Mouse (Mus musculus): ENCODE results near the gene Pde4c. TPM values are rescaled to one million over a fixed set of nuclear protein-coding genes. Genes with fewer than 3 reads are reported as not detected.

The Pde4c gene
- polyA plus RNA-seq, 1 experiment from 2014 or later: 0.16 TPM

DNA sequence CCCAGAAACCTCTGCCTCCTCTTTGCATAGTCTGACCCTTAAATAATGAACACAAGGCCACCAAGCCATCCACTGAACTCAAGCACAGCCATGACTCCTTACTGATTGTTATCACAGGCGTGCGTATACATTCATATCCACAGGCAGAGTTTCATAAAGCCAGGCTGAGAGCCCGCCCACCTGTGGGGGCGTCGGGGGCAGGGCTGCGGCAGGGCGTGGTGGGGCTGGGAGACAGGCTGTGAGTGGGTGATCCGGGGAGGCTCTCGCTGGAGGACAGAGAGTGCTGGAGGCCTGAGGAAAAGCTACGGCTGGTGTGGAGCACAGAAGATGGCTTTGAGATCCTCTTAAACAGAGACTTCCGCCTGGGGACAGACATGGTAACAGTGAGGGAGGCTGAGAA lies 56.6 kb downstream of the Pde4c start:
- H3K9ac ChIP-seq (ENCODE audit: low read length): no peak overlapping the region
- H3K4me3 ChIP-seq (ENCODE audit: low read depth, low read length): no peak overlapping the region
- DNase-seq (ENCODE audit: low spot score, missing footprints) (no peak), ATAC-seq (ENCODE audit: low FRiP score) (no peak)
- H3K36me3 ChIP-seq (ENCODE audit: control insufficient read depth, insufficient read depth, low read length): peaks cover 5% of the 10 kb centered on the region
- H3K27me3 ChIP-seq (ENCODE audit: control insufficient read depth, insufficient read depth, low read length): no peaks in the 10 kb centered on the region
- no peak overlapping the region for H3K4me2 ChIP-seq
- H3K4me1 ChIP-seq (ENCODE audit: control insufficient read depth, insufficient read depth, low read length): peaks cover 20% of the 10 kb centered on the region
- H3K9me3 ChIP-seq (ENCODE audit: control insufficient read depth, low read length): no peaks in the 10 kb centered on the region
- H3K27ac ChIP-seq (ENCODE audit: low read depth, low read length): no peak overlapping the region
- 84% methylated on average over 11 of the region's 11 CpGs for WGBS

DNA sequence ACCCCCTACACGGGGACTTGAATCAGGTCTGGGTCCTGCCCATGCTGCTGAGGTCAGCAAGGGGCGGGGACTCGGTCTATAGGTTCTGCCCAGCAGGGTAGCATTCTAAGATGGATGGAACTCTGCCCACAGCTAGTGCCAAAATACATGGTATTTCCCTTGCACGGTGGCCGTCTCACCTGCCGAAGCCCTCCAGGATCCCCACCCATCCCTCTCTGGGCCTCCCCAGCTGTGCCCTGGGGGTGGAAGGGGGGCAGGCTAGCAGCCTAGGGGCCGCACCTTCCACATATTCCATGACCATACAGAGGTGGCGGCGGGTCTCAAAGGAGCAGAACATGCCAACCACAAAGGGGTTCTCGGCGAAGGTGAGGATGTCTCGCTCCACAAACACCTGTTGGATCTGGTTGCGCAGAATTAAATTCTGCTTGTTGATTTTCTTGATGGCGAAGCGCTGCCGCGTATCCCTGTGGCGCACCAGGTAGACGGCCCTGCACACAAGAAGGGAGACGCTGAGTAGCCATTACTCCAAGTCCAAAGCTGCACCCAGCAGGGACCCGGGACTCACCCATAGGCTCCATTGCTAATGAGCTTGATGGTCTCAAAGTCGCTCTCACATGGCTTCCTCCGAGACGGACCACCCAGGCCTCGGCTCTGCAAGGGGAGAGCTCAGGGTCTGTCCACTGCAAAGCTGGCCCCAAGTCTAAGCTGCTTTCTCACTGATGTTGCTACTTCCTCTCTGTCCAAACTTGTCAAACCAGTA lies 63.0 kb downstream of the Pde4c start:
- Histone ChIP-seq H3K27me3 (ENCODE audit: control insufficient read depth, insufficient read depth, low read length) (no peaks in the 10 kb centered on the region), H3K4me1 (ENCODE audit: control insufficient read depth, insufficient read depth, low read length) (peaks cover 11% of the 10 kb centered on the region), H3K9me3 (ENCODE audit: control insufficient read depth, low read length) (no peaks in the 10 kb centered on the region), H3K4me2 (no peak overlapping the region), H3K4me3 (ENCODE audit: low read depth, low read length) (no peak overlapping the region), H3K27ac (ENCODE audit: low read depth, low read length) (no peak overlapping the region), H3K36me3 (ENCODE audit: control insufficient read depth, insufficient read depth, low read length) (no peaks in the 10 kb centered on the region; the same call in 1 of the 2 replicates), H3K9ac (ENCODE audit: low read length) (no peak overlapping the region)
- no peak for ATAC-seq (ENCODE audit: low FRiP score)
- 85% methylated on average over 25 of the region's 25 CpGs for WGBS
- DNase-seq (ENCODE audit: low spot score, missing footprints): no peak

DNA sequence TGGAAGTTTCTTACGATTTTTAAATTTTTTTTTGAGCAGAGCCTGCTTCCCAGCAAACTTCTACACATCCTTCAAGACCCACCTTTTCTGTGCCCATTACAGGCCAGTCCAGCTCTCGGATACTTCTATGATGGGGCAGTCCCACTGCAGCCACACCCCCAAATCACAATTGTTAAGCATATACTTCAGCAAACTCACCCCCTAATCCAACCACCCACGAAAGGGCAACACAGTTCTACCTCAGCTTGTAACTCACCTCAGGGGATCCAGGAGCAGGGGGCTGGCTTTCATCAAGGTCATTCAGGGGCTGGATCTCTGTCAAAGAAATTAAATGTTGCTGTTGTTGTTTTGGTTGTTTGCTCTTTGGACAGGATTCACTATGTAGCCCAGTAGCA lies 63.5 kb downstream of the Pde4c start:
- WGBS: 87% methylated on average over 3 of the region's 3 CpGs
- Histone ChIP-seq H3K9ac (ENCODE audit: low read length) (no peak overlapping the region), H3K36me3 (ENCODE audit: control insufficient read depth, insufficient read depth, low read length) (no peaks in the 10 kb centered on the region; the same call in 1 of the 2 replicates), H3K9me3 (ENCODE audit: control insufficient read depth, low read length) (no peaks in the 10 kb centered on the region), H3K4me3 (ENCODE audit: low read depth, low read length) (no peak overlapping the region), H3K27me3 (ENCODE audit: control insufficient read depth, insufficient read depth, low read length) (no peaks in the 10 kb centered on the region), H3K4me1 (ENCODE audit: control insufficient read depth, insufficient read depth, low read length) (peaks cover 14% of the 10 kb centered on the region), H3K4me2 (no peak overlapping the region), H3K27ac (ENCODE audit: low read depth, low read length) (no peak overlapping the region)
- no peak for ATAC-seq (ENCODE audit: low FRiP score)
- DNase-seq (ENCODE audit: low spot score, missing footprints): no peak

DNA sequence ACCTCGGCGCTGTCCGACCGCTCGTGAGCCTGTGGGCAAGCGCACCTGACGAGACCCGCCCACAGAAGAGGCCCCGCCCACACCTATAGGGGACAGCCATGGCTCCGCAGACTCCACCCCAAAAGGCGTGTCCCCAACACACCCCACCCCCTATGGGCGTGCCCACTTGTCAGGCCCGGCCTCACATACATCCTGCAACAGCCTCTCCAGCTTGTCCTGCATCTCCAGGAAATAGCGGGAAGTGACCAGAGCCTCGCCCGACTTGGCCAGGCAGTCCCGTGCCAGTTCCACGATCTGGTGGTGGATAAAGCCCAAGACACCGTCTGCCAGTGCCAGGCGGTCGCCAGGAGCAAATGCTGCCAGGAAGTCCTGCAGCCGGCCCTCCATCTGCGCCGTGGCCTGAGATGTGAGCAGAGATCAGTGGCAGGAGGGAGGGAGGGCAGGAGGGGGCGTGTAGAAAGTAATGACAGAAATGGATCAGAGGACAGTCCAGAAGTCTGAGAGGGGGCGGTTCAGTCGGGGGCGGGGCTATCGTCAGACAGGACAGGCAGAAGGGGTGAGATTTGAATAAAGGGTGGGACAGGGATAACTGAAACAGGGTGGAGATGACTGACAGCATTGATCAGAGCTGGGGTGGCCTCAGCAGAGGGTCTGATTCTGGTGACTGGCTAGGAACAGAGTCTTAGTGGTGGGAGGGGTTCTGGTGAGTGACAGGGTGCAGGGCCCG lies 64.6 kb downstream of the Pde4c start:
- H3K4me1 ChIP-seq (ENCODE audit: control insufficient read depth, insufficient read depth, low read length): peaks cover 21% of the 10 kb centered on the region
- WGBS: 16% methylated on average over 30 of the region's 30 CpGs
- no peak overlapping the region for H3K9ac ChIP-seq (ENCODE audit: low read length)
- H3K4me3 ChIP-seq (ENCODE audit: low read depth, low read length): no peak overlapping the region
- no peak overlapping the region for H3K27ac ChIP-seq (ENCODE audit: low read depth, low read length)
- peak overlapping the region; percentile 24 for H3K4me2 ChIP-seq
- no peaks in the 10 kb centered on the region for H3K9me3 ChIP-seq (ENCODE audit: control insufficient read depth, low read length)
- H3K36me3 ChIP-seq (ENCODE audit: control insufficient read depth, insufficient read depth, low read length): no peaks in the 10 kb centered on the region; the same call in 1 of the 2 replicates
- ATAC-seq (ENCODE audit: low FRiP score) (no peak), DNase-seq (ENCODE audit: low spot score, missing footprints) (peak; percentile 92)
- no peaks in the 10 kb centered on the region for H3K27me3 ChIP-seq (ENCODE audit: control insufficient read depth, insufficient read depth, low read length)

DNA sequence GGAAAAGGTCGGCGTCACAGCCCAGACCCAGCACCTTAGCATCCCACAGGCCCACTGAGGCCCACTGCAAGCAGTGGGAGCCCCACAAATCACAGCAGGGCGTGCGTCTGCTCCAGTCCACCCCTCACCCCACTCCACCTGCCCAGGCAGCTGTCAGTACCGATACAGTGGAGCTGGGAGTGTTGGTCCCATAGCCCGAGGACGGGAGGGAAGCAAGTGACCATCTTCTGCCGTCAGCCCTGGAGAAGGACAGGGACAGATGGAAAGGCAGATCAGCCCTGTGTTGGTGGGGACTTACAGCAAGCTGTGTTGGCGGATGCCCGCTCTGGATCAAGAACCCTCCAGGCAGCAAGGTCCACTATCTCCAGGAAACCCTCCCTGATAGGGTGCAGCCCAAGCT lies 65.5 kb downstream of the Pde4c start:
- peaks cover 23% of the 10 kb centered on the region for H3K4me1 ChIP-seq (ENCODE audit: control insufficient read depth, insufficient read depth, low read length)
- no peak overlapping the region for H3K4me3 ChIP-seq (ENCODE audit: low read depth, low read length)
- no peak overlapping the region for H3K4me2 ChIP-seq
- H3K9ac ChIP-seq (ENCODE audit: low read length): no peak overlapping the region
- no peaks in the 10 kb centered on the region; the same call in 1 of the 2 replicates for H3K36me3 ChIP-seq (ENCODE audit: control insufficient read depth, insufficient read depth, low read length)
- no peak for ATAC-seq (ENCODE audit: low FRiP score)
- WGBS: 82% methylated on average over 10 of the region's 10 CpGs
- no peaks in the 10 kb centered on the region for H3K9me3 ChIP-seq (ENCODE audit: control insufficient read depth, low read length)
- no peaks in the 10 kb centered on the region for H3K27me3 ChIP-seq (ENCODE audit: control insufficient read depth, insufficient read depth, low read length)
- DNase-seq (ENCODE audit: low spot score, missing footprints): no peak
- H3K27ac ChIP-seq (ENCODE audit: low read depth, low read length): no peak overlapping the region

DNA sequence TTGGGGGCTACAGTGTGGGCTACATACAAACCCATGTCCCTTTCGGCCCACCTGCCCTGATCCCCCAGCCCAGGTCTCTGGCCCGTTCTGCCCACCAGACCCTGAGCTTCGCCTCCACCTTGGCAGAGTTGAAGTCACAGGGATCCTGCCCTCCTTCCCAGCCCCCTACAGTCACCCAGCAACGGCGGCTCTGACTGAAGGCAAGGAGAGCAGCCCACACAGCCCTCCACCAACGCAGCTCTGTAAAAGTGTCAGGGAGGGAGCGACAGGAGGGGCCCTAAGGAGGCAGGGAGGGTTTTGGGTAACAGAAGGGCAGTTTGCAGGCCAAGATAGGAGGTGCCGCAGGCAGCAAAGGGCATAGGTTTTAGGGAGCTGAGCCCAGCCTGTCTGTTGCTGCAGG lies 67.3 kb downstream of the Pde4c start:
- Histone ChIP-seq H3K27me3 (ENCODE audit: control insufficient read depth, insufficient read depth, low read length) (no peaks in the 10 kb centered on the region), H3K4me3 (ENCODE audit: low read depth, low read length) (no peak overlapping the region), H3K9ac (ENCODE audit: low read length) (no peak overlapping the region), H3K4me1 (ENCODE audit: control insufficient read depth, insufficient read depth, low read length) (peaks cover 23% of the 10 kb centered on the region), H3K4me2 (no peak overlapping the region), H3K36me3 (ENCODE audit: control insufficient read depth, insufficient read depth, low read length) (no peaks in the 10 kb centered on the region; the same call in 1 of the 2 replicates), H3K27ac (ENCODE audit: low read depth, low read length) (no peak overlapping the region), H3K9me3 (ENCODE audit: control insufficient read depth, low read length) (no peaks in the 10 kb centered on the region)
- WGBS: 71% methylated on average over 8 of the region's 8 CpGs
- no peak for ATAC-seq (ENCODE audit: low FRiP score)
- no peak for DNase-seq (ENCODE audit: low spot score, missing footprints)

DNA sequence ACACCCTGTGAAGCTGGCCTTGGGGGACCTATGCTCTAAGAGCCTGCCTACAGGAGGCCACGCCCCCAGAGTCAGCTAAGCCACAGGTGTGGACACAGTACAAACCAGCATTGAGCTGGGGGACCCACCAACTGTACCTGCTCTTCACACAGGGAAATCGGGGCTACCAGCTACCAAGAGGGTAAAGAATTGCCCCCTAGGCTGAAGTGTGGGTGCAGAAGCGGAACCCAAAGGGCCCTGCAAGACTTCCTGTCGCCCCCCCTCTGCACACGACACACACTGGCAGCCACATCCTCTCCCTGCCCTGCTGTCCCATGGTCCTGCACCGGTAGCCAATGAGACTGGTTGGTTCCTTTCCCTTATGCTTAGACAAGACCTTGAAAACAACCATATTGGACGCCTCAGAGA lies 67.8 kb downstream of the Pde4c start:
- Histone ChIP-seq H3K27me3 (ENCODE audit: control insufficient read depth, insufficient read depth, low read length) (no peaks in the 10 kb centered on the region), H3K4me2 (peak overlapping the region; percentile 77), H3K4me1 (ENCODE audit: control insufficient read depth, insufficient read depth, low read length) (peaks cover 24% of the 10 kb centered on the region), H3K9me3 (ENCODE audit: control insufficient read depth, low read length) (no peaks in the 10 kb centered on the region), H3K27ac (ENCODE audit: low read depth, low read length) (no peak overlapping the region), H3K9ac (ENCODE audit: low read length) (peak overlapping the region; percentile 81), H3K4me3 (ENCODE audit: low read depth, low read length) (peak overlapping the region; percentile 46; the same call in 1 of the 2 replicates), H3K36me3 (ENCODE audit: control insufficient read depth, insufficient read depth, low read length) (no peaks in the 10 kb centered on the region; the same call in 1 of the 2 replicates)
- WGBS: 83% methylated on average over 7 of the region's 7 CpGs
- no peak for ATAC-seq (ENCODE audit: low FRiP score)
- DNase-seq (ENCODE audit: low spot score, missing footprints): peak; percentile 73

DNA sequence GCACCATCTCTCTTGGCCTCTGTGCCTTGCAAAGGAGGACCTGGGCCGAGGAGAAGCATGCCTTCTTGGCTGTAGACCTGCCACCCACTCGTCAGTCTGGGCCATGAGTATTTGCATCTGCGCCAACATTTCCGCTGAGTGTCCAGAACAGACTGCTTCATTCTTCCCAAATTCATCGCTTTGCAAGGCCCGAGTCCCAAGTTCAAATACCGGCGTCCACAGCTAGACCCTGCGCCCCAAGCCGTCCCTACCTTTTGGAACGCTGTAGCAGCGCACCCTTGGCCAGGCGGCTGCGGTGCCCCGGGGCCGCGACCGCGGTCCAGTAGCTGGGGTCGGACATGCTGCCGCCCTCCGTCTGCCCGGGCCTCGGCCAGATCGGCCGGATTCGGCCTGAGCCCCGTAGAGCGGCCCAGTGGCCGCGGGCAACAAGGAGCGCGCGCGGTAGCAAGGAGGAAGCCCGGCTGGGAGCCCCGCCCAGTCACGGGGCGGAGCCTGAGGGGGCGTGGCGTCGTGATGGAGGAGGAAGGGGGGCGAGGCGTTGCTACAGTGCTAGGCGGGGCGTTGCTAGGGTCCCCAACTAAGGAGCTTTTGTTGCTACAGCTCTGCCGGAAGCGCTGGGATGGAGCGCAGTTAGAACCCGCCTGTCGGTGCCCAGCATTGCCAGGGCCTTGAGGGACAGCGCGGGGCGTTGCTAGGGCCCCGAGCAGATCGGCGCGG lies 68.6 kb downstream of the Pde4c start:
- H3K27me3 ChIP-seq (ENCODE audit: control insufficient read depth, insufficient read depth, low read length): no peaks in the 10 kb centered on the region
- H3K4me2 ChIP-seq: peak overlapping the region; percentile 77
- H3K4me1 ChIP-seq (ENCODE audit: control insufficient read depth, insufficient read depth, low read length): peaks cover 27% of the 10 kb centered on the region
- DNase-seq (ENCODE audit: low spot score, missing footprints) (peak; percentile 100), ATAC-seq (ENCODE audit: low FRiP score) (peak; percentile 87)
- H3K4me3 ChIP-seq (ENCODE audit: low read depth, low read length): peak overlapping the region; percentile 46
- H3K27ac ChIP-seq (ENCODE audit: low read depth, low read length): peak overlapping the region; percentile 79
- peak overlapping the region; percentile 81 for H3K9ac ChIP-seq (ENCODE audit: low read length)
- no peaks in the 10 kb centered on the region for H3K36me3 ChIP-seq (ENCODE audit: control insufficient read depth, insufficient read depth, low read length)
- 5% methylated on average over 58 of the region's 58 CpGs for WGBS
- H3K9me3 ChIP-seq (ENCODE audit: control insufficient read depth, low read length): no peaks in the 10 kb centered on the region
